Mouse (Mus musculus) liver, postnatal 0 days (tissue): ENCODE measurements around the gene Aes. TPM values are rescaled to one million over a fixed set of nuclear protein-coding genes. Genes with fewer than 3 reads are reported as not detected.

Source experiments
- ATAC-seq: fragments of 200-750 bp; cut with Nextera tagmentation; 2 replicates; pipeline ENCODE4 v1.8.0; 2017; ENCODE audit warnings: mild to moderate bottlenecking, moderate library complexity
- DNase-seq: peaks from one replicate; pipeline ENCODE4 v3.0.0-alpha.2; 2016
- H3K27ac ChIP-seq: fragments of 300-500 bp; sonication (generic); 2 replicates; pipeline ENCODE4 v1.5.1; 2014; ENCODE audit warnings: antibody characterized with exemption, moderate library complexity, mild to moderate bottlenecking, low read depth
- H3K27me3 ChIP-seq: fragments of 300-500 bp; sonication (generic); 2 replicates; pipeline ENCODE4 v1.6.1; 2014; ENCODE audit warnings: low read length, control low read depth, mixed read lengths; ENCODE audit not compliant: insufficient read depth
- H3K36me3 ChIP-seq: fragments of 300-500 bp; sonication (generic); replicated peaks from 2 replicates; pipeline ENCODE4 v1.6.1; 2014; ENCODE audit warnings: mild to moderate bottlenecking, control low read depth, low read length, moderate library complexity, mixed read lengths; ENCODE audit not compliant: insufficient read depth
- H3K4me1 ChIP-seq: fragments of 300-500 bp; sonication (generic); 2 replicates; pipeline ENCODE4 v1.6.1; 2014; ENCODE audit warnings: antibody characterized with exemption, mild to moderate bottlenecking, control low read depth; ENCODE audit not compliant: insufficient read depth
- H3K4me2 ChIP-seq: fragments of 300-500 bp; sonication (generic); 2 replicates; pipeline ENCODE4 v1.6.1; 2014; ENCODE audit warnings: low read depth, mild to moderate bottlenecking, low read length, moderate library complexity, mixed read lengths
- H3K4me3 ChIP-seq: fragments of 300-500 bp; sonication (generic); 2 replicates; pipeline ENCODE4 v1.5.1; 2014; ENCODE audit warnings: low read depth, low read length
- H3K9ac ChIP-seq: fragments of 300-500 bp; sonication (generic); replicated peaks from 2 replicates; pipeline ENCODE4 v1.6.1; 2014; ENCODE audit warnings: mild to moderate bottlenecking, moderate library complexity
- H3K9me3 ChIP-seq: fragments of 300-500 bp; sonication (generic); 2 replicates; pipeline ENCODE4 v1.6.1; 2016; ENCODE audit warnings: mild to moderate bottlenecking, control low read depth, low read length, mixed read lengths
- CTCF ChIP-seq: sonication (generic); IDR thresholded peaks from 2 replicates; pipeline ENCODE4 v1.5.1; 2016; ENCODE audit warnings: antibody characterized with exemption, low read depth
- EP300 ChIP-seq: IDR thresholded peaks from 2 replicates; pipeline ENCODE4 v1.6.1; 2016; ENCODE audit warnings: antibody characterized with exemption, low read depth, mild to moderate bottlenecking
- WGBS: fragments of 180-500 bp; shearing (Covaris S2); extraction: QIAGEN DNeasy Blood & Tissue Kit; methylation state at CpG from one replicate; pipeline ENCODE4 v1.1.7; 2014; ENCODE audit not compliant: insufficient replicate concordance; 5-methylcytosine and 5-hydroxymethylcytosine counted together
- polyA plus RNA-seq: library from polyadenylated mRNA; unstranded; fragments of >200 nt; fragmentation: Nextera tagmentation; extraction: Ambion mirVana; gene quantifications from 2 replicates; pipeline ENCODE4 v1.2.1, GENCODE M21; 2015

Aes gene
- polyA plus RNA-seq, 1 experiment from 2014 or later = 256 TPM

- Histone ChIP-seq H3K4me2 (peak overlapping the region; percentile 67), H3K27me3 (no peaks in the 10 kb centered on the region), H3K9ac (peak overlapping the region; percentile 19; the same call in 1 of the 2 replicates), H3K4me1 (peaks cover 38% of the 10 kb centered on the region), H3K9me3 (no peaks in the 10 kb centered on the region), H3K27ac (no peak overlapping the region), H3K36me3 (no peaks in the 10 kb centered on the region), H3K4me3 (peak overlapping the region; percentile 23; the same call in 1 of the 2 replicates)
- peak; percentile 48 for DNase-seq
- WGBS = 4% methylated on average over 11 of the region's 12 CpGs
- ATAC-seq = no peak
- TF ChIP-seq EP300 = no peak
- TF ChIP-seq CTCF = no peak
Measured at GRCm38 (mm10) chr10:81597137-81597950, 38.1 kb downstream of the Aes start.

- DNase-seq (no peak), ATAC-seq (no peak)
- Histone ChIP-seq H3K4me1 (peaks cover 42% of the 10 kb centered on the region), H3K4me2 (no peak overlapping the region), H3K9ac (no peak overlapping the region), H3K36me3 (no peaks in the 10 kb centered on the region), H3K4me3 (no peak overlapping the region), H3K9me3 (no peaks in the 10 kb centered on the region), H3K27me3 (no peaks in the 10 kb centered on the region), H3K27ac (no peak overlapping the region)
- no peak for TF ChIP-seq CTCF
- WGBS = 35% methylated on average over 3 of the region's 3 CpGs
Measured at GRCm38 (mm10) chr10:81598342-81598741, 39.1 kb downstream of the Aes start.

DNA sequence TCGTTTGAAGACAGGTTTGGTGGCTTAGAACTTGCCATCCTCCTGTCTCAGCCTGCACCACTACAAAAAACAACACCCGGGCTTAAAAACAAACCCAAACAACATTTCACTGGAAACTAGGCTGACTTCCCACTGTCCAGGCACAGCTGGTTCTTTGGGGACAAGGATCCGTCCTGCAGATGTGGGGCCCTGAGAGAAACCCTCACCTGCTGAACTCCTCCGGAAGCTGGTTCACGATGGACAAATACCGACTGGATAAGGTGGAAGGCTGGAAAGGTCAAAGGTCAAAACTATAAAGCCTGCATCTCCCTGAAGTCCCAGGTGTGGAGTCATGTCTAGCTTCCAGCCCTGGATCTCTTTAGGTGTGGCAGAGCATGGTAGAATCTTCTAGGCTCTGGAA, 39.6 kb downstream of the Aes start:
- no peaks in the 10 kb centered on the region for H3K27me3 ChIP-seq
- H3K9ac ChIP-seq = no peak overlapping the region
- H3K4me2 ChIP-seq = no peak overlapping the region
- no peak overlapping the region for H3K4me3 ChIP-seq
- no peaks in the 10 kb centered on the region for H3K36me3 ChIP-seq
- no peak for TF ChIP-seq EP300
- ATAC-seq = no peak
- peaks cover 42% of the 10 kb centered on the region for H3K4me1 ChIP-seq
- DNase-seq = no peak
- no peaks in the 10 kb centered on the region for H3K9me3 ChIP-seq
- no peak overlapping the region for H3K27ac ChIP-seq
- 40% methylated on average over 6 of the region's 6 CpGs for WGBS

DNA sequence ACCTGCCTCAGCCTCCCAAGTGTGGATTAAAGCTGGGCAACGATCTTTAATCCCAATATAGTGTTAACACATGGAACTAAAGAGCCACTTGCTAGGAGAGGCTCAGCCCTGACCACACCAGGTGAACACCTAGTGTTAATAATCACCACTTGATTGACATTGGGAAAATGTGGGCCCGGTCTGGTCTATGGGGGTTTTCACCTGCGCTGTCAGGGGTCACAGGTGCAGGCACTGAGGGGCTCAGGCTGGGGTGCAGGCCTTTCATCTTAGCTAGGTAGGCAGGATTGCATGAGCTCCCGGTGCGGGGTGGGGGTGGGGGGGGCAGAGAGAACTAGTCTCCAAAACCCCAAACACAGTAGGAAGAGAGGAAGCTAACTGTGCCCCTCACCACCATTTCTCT, 40.3 kb downstream of the Aes start:
- H3K36me3 ChIP-seq = no peaks in the 10 kb centered on the region
- H3K27me3 ChIP-seq = no peaks in the 10 kb centered on the region
- H3K27ac ChIP-seq = no peak overlapping the region
- no peak overlapping the region for H3K4me3 ChIP-seq
- ATAC-seq = no peak
- WGBS = 56% methylated on average over 5 of the region's 5 CpGs
- TF ChIP-seq EP300 (no peak), CTCF (no peak)
- H3K4me2 ChIP-seq = no peak overlapping the region
- H3K9ac ChIP-seq = no peak overlapping the region
- no peaks in the 10 kb centered on the region for H3K9me3 ChIP-seq
- DNase-seq = no peak
- H3K4me1 ChIP-seq = peaks cover 45% of the 10 kb centered on the region

DNA sequence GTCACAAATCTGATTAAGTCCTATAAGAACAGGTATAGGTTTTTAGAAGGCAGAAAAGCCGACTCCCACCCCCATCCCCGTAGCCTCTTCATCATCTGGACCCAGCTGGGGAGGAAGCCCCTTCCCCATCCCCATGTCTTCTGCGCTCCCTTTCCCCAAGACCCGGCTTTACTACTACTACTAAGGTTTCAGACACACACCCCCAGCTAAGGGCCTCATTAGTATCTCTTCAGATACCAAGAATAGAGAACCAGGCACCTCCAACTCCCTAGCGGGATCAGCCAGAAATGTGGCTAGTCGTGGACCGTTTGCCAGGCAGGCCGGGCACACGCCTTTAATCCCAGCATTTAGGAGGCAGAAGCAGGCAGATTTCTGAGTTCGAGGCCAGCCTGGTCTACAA, 40.8 kb downstream of the Aes start:
- 43% methylated on average over 10 of the region's 10 CpGs for whole genome bisulfite sequencing
- peaks cover 45% of the 10 kb centered on the region for H3K4me1 ChIP-seq
- no peaks in the 10 kb centered on the region for H3K27me3 ChIP-seq
- no peaks in the 10 kb centered on the region for H3K36me3 ChIP-seq
- no peak overlapping the region for H3K9ac ChIP-seq
- no peak for TF ChIP-seq EP300
- no peak for TF ChIP-seq CTCF
- H3K4me2 ChIP-seq = peak overlapping the region; percentile 67; the same call in 1 of the 2 replicates
- H3K27ac ChIP-seq = no peak overlapping the region
- DNase-seq (no peak), ATAC-seq (no peak)
- H3K4me3 ChIP-seq = no peak overlapping the region
- H3K9me3 ChIP-seq = no peaks in the 10 kb centered on the region

DNA sequence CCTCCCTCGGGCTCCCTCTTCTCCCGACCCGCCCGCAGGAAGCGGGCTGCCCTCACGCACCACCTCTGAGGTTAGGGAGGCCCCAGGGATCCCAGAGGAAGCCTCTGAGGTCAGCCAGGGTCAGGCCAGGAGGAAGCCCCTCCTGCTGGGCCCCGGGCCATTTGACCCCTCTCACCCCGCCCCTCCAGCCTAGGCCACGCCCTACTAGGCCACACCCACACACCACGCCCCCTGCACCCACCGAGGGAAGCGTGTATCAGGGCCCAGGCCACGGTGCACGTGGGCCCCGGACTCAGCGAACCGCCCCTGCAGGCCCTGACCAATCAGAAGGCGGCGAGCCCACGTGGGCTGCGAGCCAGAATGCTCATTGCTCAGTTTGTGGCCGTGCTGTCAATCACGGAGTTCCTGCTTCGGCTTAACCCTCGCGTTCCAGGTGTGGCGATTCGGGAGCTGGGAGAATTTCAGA, 41.5 kb downstream of the Aes start, which contains the start of gene Tle6:
Gene Tle6 (minus strand): TSS at position 336 of the 466 bp plus-strand sequence.
- Histone ChIP-seq H3K9ac (peak within 1 kb of the TSS; percentile 42; the same call in 1 of the 2 replicates), H3K27me3 (no peaks in the 10 kb centered on the region), H3K4me3 (peak within 1 kb of the TSS; percentile 25; the same call in 1 of the 2 replicates), H3K9me3 (no peaks in the 10 kb centered on the region), H3K4me1 (peaks cover 46% of the 10 kb centered on the region), H3K4me2 (peak within 1 kb of the TSS; percentile 67), H3K27ac (0 out of 2 replicates have a peak within 1 kb of the TSS, but pooled peaks have one; percentile 45), H3K36me3 (no peaks in the 10 kb centered on the region)
- TF ChIP-seq CTCF (no peak), EP300 (no peak)
- 2% methylated on average over 27 of the region's 28 CpGs for WGBS
- ATAC-seq = peak; percentile 82
- DNase-seq = peak; percentile 96
